Mouse (Mus musculus) hindbrain, postnatal 0 days (tissue): Measurements from ENCODE around the gene Por. TPM values are rescaled to one million over a fixed set of nuclear protein-coding genes. Genes with fewer than 3 reads are reported as not detected.

ENCODE experiments used
- ATAC-seq: fragments of 200-750 bp; cut with Nextera tagmentation; 2 replicates; pipeline ENCODE4 v1.8.0; 2017; ENCODE audit warnings: mild to moderate bottlenecking, moderate TSS enrichment, moderate library complexity
- DNase-seq: peaks from one replicate; pipeline ENCODE4 v3.0.0-alpha.2; 2015; ENCODE audit warnings: low spot score
- H3K27ac ChIP-seq: fragments of 300-500 bp; sonication (generic); 2 replicates; pipeline ENCODE4 v1.5.1; 2014; ENCODE audit warnings: mild to moderate bottlenecking
- H3K27me3 ChIP-seq: fragments of 300-500 bp; sonication (generic); 2 replicates; pipeline ENCODE4 v1.6.1; 2014; ENCODE audit warnings: low read length, mixed read lengths; ENCODE audit not compliant: insufficient read depth
- H3K36me3 ChIP-seq: fragments of 300-500 bp; sonication (generic); 2 replicates; pipeline ENCODE4 v1.6.1; 2014; ENCODE audit warnings: low read length, mixed read lengths; ENCODE audit not compliant: insufficient read depth
- H3K4me1 ChIP-seq: fragments of 300-500 bp; sonication (generic); 2 replicates; pipeline ENCODE4 v1.6.1; 2014; ENCODE audit warnings: antibody characterized with exemption, low read length, mixed read lengths; ENCODE audit not compliant: insufficient read depth
- H3K4me2 ChIP-seq: fragments of 300-500 bp; sonication (generic); 2 replicates; pipeline ENCODE4 v1.6.1; 2014; ENCODE audit warnings: low read depth, mild to moderate bottlenecking, low read length, moderate library complexity, mixed read lengths
- H3K4me3 ChIP-seq: fragments of 300-500 bp; sonication (generic); 2 replicates; pipeline ENCODE4 v1.5.1; 2014; ENCODE audit warnings: low read length
- H3K9ac ChIP-seq: fragments of 300-500 bp; sonication (generic); replicated peaks from 2 replicates; pipeline ENCODE4 v1.6.1; 2014; ENCODE audit warnings: mild to moderate bottlenecking, low read length, moderate library complexity, mixed read lengths
- H3K9me3 ChIP-seq: fragments of 300-500 bp; sonication (generic); 2 replicates; pipeline ENCODE4 v1.6.1; 2016; ENCODE audit warnings: low read length, mixed read lengths
- CTCF ChIP-seq: IDR thresholded peaks from 2 replicates; pipeline ENCODE4 v1.5.1; 2016; ENCODE audit warnings: antibody characterized with exemption, control low read depth, low read depth
- WGBS: fragments of 180-500 bp; shearing (Covaris S2); extraction: QIAGEN DNeasy Blood & Tissue Kit; methylation state at CpG from one replicate; pipeline ENCODE4 v1.1.7; 2014; 5-methylcytosine and 5-hydroxymethylcytosine counted together
- polyA plus RNA-seq: library from polyadenylated mRNA; unstranded; fragments of >200 nt; fragmentation: Nextera tagmentation; extraction: Ambion mirVana; gene quantifications from 2 replicates; pipeline ENCODE4 v1.2.1, GENCODE M21; 2015
- total RNA-seq: library from RNA; depleted of rRNA; stranded (reverse); fragments of >200 nt; gene quantifications from 2 replicates; pipeline ENCODE4 v1.2.3, GENCODE M21; 2014; rRNA removed

Por gene
- total RNA-seq (71.7 and 71.8 TPM in 2 replicates), polyA plus RNA-seq (69.3 and 71.4 TPM in 2 replicates)

DNA sequence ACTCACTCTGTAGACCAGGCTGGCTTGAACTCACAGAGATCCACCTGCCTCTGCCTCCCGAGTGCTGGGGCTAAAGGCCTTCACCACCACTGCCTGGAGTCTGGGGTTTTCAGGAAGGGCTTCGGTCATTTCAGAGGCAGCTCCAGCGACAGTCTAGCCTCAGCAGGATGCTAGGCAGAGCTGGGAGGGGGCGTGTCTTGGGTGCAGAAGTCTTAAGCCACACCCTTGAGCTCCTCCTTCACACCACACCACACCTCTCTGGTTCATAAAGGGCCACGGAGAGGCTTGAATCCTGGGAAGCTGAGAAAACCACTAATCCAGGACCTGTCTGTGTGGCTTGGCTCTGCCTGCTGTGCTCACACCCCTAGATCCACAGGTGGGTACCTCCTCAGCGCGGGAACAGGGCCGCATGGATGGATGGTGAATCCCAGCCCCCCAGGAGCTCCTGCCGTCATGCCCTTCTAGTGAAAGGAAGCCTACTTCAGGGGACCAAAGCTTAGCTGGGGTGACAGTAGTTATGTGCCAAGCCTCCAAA is at the start of gene Por:
Gene Por (plus strand): TSS at position 293 of the 535 bp plus-strand sequence.
- Histone ChIP-seq H3K36me3 (no peaks in the 10 kb centered on the region), H3K4me1 (no peaks in the 10 kb centered on the region), H3K9ac (no peak within 1 kb of the TSS), H3K27ac (no peak within 1 kb of the TSS), H3K4me2 (no peak within 1 kb of the TSS), H3K4me3 (no peak within 1 kb of the TSS), H3K27me3 (no peaks in the 10 kb centered on the region), H3K9me3 (no peaks in the 10 kb centered on the region; the same call in 1 of the 2 replicates)
- ATAC-seq, result no peak
- WGBS, result 20% methylated on average over 9 of the region's 9 CpGs
- TF ChIP-seq CTCF, result no peak
- DNase-seq, result no peak

DNA sequence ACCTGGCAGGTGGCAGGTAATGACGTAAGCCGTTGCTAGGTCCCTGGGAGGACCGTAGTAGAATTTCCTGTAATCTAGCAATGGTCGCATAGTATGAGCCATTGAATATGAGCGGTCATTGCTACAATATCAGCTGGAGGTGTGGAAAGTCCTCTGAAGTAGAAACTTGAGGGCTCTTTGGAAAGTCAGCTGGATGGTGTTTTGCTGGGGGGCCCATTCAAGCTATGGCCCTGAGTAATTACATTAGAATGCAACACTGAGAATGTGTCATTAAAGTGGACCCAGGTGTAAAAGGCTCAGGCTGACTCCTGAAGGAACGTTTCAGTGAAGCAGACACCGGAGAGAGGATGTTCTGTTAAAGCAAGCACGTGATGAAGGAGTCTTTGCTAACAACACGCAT is 49.3 kb upstream of the Por start:
- WGBS, result 85% methylated on average over 9 of the region's 9 CpGs
- H3K4me1 ChIP-seq, result no peaks in the 10 kb centered on the region
- ATAC-seq (no peak), DNase-seq (no peak)
- no peak overlapping the region for H3K9ac ChIP-seq
- no peaks in the 10 kb centered on the region for H3K9me3 ChIP-seq
- TF ChIP-seq CTCF, result no peak
- no peaks in the 10 kb centered on the region for H3K27me3 ChIP-seq
- H3K36me3 ChIP-seq, result no peaks in the 10 kb centered on the region
- H3K4me3 ChIP-seq, result no peak overlapping the region
- H3K27ac ChIP-seq, result no peak overlapping the region
- H3K4me2 ChIP-seq, result no peak overlapping the region

DNA sequence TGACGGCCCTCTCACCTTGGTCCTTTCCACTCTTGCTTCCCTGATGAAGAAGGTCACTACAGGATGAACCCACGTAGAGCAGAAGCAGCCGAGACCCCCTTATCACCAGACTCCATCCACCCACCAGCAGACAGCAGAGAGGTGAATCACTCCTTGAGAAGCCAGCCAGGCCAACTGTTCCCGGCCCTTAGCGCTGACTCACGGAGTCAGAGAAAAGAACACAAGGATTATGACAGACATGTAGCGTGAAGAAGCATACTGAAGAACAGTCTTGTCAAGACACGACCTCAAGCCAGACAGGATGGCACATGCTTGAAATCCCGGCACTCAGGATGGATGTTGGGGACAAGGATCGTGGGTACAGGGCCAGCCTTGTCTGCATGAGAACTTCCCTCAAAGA is 48.1 kb upstream of the Por start:
- Histone ChIP-seq H3K9ac (no peak overlapping the region), H3K9me3 (no peaks in the 10 kb centered on the region), H3K4me1 (no peaks in the 10 kb centered on the region), H3K27ac (no peak overlapping the region), H3K4me3 (no peak overlapping the region), H3K36me3 (no peaks in the 10 kb centered on the region), H3K4me2 (no peak overlapping the region), H3K27me3 (no peaks in the 10 kb centered on the region)
- no peak for TF ChIP-seq CTCF
- DNase-seq (no peak), ATAC-seq (no peak)
- WGBS, result 80% methylated on average over 10 of the region's 10 CpGs

DNA sequence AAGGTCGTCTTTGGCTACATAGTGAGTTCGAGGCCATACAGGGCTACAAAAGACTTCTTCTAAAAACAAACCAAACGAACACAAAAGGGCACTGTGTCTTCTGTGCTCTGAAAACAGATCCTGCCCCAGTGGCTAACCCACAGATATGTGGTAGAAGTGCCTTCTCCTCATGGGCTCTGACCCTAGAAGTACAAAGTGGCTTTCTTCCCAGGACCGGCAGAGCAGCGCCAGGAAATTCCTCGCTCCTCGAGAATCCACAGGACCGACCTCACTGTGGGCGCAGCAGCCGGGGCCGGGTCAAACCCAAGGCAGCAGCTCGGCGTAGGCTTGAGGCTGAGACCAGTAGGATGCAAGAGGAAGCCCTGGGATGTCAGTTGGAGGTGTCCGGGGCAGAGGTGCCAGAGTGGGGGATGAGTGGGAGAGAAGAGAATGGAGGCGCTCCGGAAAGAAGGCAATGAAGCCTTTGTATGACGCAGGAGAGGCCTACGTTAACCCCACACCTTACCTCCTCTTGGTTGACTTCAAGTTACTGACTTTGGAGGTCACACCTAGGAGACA is 46.7 kb upstream of the Por start:
- H3K4me2 ChIP-seq, result no peak overlapping the region
- H3K36me3 ChIP-seq, result no peaks in the 10 kb centered on the region
- H3K9me3 ChIP-seq, result no peaks in the 10 kb centered on the region
- no peak overlapping the region for H3K9ac ChIP-seq
- 87% methylated on average over 18 of the region's 18 CpGs for WGBS
- H3K27ac ChIP-seq, result no peak overlapping the region
- ATAC-seq (no peak), DNase-seq (no peak)
- H3K4me3 ChIP-seq, result no peak overlapping the region
- no peaks in the 10 kb centered on the region for H3K27me3 ChIP-seq
- no peaks in the 10 kb centered on the region for H3K4me1 ChIP-seq
- TF ChIP-seq CTCF, result no peak

DNA sequence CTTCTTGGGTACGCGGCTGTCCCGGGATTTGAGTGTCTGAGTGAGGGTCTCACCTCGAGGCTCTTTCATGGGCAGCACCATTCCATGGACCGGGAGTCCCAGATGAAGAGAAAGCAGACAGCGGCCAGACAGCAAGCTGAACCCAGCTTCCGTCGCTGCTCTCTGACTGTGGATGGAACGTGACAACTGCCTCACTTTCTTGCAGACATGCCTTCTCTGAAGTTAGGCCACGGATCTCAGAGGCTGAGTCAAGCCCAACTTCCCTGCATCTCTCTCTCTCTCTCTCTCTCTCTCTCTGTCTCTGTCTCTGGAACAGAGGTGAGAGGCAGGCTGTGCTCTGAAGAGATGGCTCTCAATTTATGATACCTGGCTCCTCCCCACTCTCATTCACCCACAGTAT is 40.9 kb upstream of the Por start:
- TF ChIP-seq CTCF, result no peak
- H3K4me2 ChIP-seq, result 0 out of 2 replicates have a peak overlapping the region, but pooled peaks have one; percentile 23
- H3K4me1 ChIP-seq, result no peaks in the 10 kb centered on the region
- no peaks in the 10 kb centered on the region for H3K9me3 ChIP-seq
- no peak overlapping the region for H3K27ac ChIP-seq
- ATAC-seq (no peak), DNase-seq (no peak)
- 33% methylated on average over 10 of the region's 10 CpGs for WGBS
- H3K27me3 ChIP-seq, result no peaks in the 10 kb centered on the region
- H3K4me3 ChIP-seq, result no peak overlapping the region
- 0 out of 2 replicates have a peak overlapping the region, but pooled peaks have one; percentile 28 for H3K9ac ChIP-seq
- no peaks in the 10 kb centered on the region for H3K36me3 ChIP-seq

DNA sequence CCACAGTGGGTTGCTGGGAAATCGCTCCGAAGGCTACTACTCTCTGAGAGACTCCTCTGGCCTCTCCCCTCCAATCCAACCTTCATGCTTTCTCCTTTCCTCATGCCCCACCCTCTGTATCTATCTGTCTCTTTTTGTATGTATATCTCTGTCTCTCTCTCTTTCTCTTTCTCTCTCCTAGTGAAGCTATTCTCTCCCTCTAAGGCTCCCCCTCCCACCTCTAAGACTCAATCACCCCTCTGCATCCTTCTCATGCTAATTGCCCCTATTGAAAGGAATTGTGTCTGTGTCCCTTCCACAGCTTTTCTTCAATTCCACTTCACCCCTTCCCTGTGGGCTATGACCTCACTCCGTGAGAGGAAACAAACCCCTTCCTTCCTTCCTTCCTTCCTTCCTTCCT is 40.4 kb upstream of the Por start:
- no peak for ATAC-seq
- no peak for DNase-seq
- H3K4me1 ChIP-seq, result no peaks in the 10 kb centered on the region
- WGBS, result 83% methylated on average over 3 of the region's 3 CpGs
- H3K9me3 ChIP-seq, result no peaks in the 10 kb centered on the region
- no peaks in the 10 kb centered on the region for H3K27me3 ChIP-seq
- no peaks in the 10 kb centered on the region for H3K36me3 ChIP-seq
- no peak overlapping the region for H3K4me2 ChIP-seq
- TF ChIP-seq CTCF, result no peak
- H3K9ac ChIP-seq, result no peak overlapping the region
- H3K27ac ChIP-seq, result no peak overlapping the region
- no peak overlapping the region for H3K4me3 ChIP-seq

DNA sequence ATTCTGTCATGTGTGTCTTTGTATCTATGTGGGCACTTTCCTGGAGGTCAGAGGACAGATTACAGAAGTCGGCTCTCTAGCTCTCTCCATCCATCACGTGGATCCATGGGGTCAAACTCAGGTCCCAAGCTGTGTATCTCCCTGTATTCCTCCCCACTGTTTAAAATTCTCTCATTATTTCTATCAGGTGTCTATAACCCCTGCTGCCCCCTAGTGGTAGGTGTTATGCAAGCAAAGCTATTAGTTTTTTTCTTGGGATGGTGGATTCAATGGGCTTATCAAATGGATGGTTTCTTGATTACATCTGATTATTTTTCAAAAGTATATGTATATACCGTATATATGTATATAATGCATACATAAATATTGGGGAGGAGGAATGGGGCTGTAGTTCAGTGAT is 39.2 kb upstream of the Por start:
- Histone ChIP-seq H3K27me3 (no peaks in the 10 kb centered on the region), H3K4me1 (no peaks in the 10 kb centered on the region), H3K4me3 (no peak overlapping the region), H3K9me3 (no peaks in the 10 kb centered on the region), H3K9ac (no peak overlapping the region), H3K36me3 (no peaks in the 10 kb centered on the region), H3K27ac (no peak overlapping the region), H3K4me2 (no peak overlapping the region)
- 31% methylated on average over 3 of the region's 3 CpGs for WGBS
- peak; percentile 79 for DNase-seq
- ATAC-seq, result no peak
- peak; percentile 80 for TF ChIP-seq CTCF
